Mouse (Mus musculus) gastrocnemius, postnatal 25 days (tissue): ENCODE measurements at regions not wholly inside any gene's neighbourhood (a gene's known extent, or its start where the extent isn't known, plus 50 kb on each side); places are given as distances from the start of the nearest gene placed in this dataset.

Source experiments
- DNase-seq: peaks from one replicate; pipeline ENCODE4 v3.0.0; 2022

DNA sequence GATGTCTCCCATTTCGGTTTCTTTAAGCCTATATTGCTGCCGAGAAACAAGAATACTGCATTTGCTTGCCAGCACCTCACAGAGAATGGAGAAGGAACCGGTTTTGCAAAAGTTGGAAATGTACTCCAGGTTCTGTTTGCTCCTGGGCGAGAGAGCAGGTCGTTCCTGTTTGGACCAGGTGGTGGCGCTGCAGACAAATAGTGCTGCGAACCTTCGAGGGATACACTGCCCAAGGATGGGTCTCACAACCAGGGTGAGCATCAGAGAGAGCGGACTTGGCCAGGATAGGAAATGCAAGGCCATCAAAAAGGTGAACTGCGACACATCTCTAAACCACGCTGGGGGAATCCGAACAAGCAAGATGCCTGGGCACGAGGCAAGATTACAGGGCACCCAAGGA lies 54.0 kb upstream of the Ets2 start:
- peak; percentile 26 for DNase-seq

DNA sequence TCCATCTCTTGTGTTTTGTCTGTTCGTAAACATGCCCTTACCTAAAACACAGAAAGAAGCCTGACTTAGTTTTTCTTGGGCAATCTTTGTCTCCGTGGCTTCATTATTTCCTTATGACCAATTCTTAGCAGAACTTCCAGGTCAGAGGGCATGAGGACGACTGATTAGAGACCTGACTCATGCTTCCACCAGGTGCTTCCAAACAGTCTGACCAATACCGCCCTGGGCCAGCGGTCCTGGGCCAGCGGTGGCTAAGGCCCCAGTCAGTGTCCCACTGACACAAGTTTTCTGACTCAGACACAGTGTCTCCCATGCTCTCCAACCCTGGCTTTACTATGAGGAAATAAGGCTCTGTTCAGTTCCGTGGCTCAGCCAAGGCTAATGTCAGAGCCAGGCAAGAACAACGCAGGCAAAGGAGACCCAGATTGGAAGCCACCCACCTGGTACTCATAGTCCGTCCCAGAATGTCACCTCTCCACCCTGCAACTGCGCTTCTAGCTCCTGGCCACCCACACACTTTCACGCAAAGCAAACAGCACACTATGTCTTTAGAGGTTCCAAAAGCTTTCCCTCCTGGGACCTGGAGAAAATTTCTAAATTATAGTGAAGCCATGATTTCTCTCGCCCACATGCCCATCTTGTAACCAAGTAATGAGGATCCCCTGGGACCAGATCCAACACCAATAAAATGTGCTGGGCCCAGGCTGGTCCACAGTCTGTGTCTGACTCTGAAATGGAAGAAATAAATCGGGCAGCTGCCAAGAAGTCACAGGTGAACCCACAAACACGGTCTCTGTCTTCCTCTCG lies 56.6 kb upstream of the Erg start:
- DNase-seq = no peak

DNA sequence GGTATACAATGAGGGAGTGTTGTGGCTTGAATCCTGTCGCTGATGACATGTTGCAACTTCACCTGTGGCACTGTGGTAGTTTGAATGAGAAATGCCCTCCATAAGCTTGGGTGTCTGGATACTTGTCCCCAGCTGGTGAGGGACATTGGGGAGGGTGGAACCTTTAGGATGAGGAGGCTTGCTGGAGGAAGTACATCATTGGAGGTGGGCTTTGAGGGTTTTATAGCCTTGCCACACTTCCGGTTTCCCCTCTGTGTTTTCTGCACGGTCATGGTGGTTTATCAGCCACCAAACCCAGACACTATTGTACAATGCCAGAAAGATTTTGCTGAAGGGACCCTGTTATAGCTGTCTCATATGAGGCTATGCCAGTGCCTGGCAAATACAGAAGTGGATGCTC lies 54.3 kb upstream of the Erg start:
- DNase-seq = no peak

DNA sequence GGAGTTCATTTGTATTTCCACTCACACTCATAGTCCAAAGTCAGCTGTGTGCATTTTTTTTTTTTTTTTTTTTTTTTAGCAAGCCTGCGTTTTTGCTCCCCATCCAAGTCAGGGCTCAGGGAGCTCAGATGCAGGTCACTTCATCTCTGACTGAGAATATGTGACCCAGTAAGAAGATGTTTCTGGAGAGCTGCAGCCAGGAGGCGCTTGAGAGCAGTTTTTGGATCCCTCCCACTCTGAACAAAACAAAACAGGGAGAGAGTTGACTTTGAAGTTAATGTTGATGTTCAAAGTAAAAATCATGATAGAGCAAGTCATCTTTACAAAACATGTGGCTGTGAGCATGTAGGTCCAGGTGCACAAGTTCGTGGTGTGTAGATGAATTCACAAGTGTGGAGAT lies 53.3 kb upstream of the Erg start:
- DNase-seq = no peak

DNA sequence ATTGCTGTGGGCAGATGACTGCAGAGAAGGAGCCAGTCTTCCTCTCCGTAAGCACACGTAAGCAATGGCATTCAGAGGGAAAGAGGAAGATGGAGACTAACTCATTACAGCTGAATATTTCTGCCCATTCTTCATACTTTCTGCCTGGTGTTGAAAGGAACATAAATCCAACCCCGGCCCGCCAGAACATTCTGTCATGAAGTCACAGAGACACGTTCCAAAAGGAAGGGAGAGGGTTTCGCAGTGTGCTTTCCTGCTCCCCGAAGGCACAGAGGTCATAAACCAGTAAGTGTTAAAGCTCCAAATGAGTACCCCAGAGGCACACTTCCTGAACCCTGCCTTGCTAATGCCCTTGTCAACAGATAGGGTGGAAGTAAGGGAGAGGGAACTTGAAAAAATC lies 51.5 kb upstream of the Erg start:
- no peak for DNase-seq

DNA sequence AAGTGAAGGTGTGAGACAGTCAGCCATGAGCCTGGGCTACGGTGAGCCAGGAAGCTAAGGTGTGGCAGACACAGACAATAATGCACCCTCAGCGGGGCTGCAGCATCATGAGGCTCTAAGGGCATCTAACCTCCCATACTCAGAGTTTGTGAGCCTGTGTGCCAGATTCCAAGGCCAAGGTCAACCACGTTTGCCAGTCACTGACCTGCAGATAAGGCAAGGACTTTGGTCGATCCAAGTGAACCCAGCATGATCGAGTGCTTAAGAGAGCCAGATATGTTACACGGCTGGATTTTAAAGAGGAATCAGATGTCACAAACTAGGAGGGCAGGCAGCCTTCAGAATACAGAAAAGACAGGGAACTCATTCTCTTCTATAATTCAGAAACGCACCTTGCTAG lies 50.2 kb upstream of the Erg start:
- no peak for DNase-seq
